Mouse (Mus musculus): Measurements from ENCODE around the gene Apoc2. TPM values are rescaled to one million over a fixed set of nuclear protein-coding genes. Genes with fewer than 3 reads are reported as not detected.
A peak's percentile ranks its signal among the peaks of the same experiment; 100 is the strongest.

Gene Apoc2
- polyA plus RNA-seq, 1 experiment from 2014 or later: 2.7 TPM

GRCm38 (mm10) chr7:19671511-19671910 lies 6.2 kb downstream of the Apoc2 start:
- Histone ChIP-seq H3K9me3 (no peaks in the 10 kb centered on the region), H3K4me3 (no peak overlapping the region), H3K4me1 (peaks cover 5% of the 10 kb centered on the region), H3K4me2 (no peak overlapping the region), H3K9ac (no peak overlapping the region), H3K27ac (no peak overlapping the region), H3K36me3 (no peaks in the 10 kb centered on the region), H3K27me3 (no peaks in the 10 kb centered on the region)
- no peak for ATAC-seq (ENCODE audit: insufficient number of reproducible peaks, low FRiP score, low TSS enrichment, low read depth)
- WGBS: 52% methylated on average over 10 of the region's 10 CpGs

- Histone ChIP-seq H3K27ac (peak overlapping the region; percentile 79), H3K4me1 (peaks cover 12% of the 10 kb centered on the region), H3K27me3 (no peaks in the 10 kb centered on the region), H3K4me3 (peak overlapping the region; percentile 8; the same call in 1 of the 2 replicates), H3K4me2 (peak overlapping the region; percentile 33), H3K36me3 (no peaks in the 10 kb centered on the region), H3K9ac (no peak overlapping the region), H3K9me3 (no peaks in the 10 kb centered on the region)
- 5% methylated on average over 10 of the region's 10 CpGs for WGBS
- ATAC-seq (ENCODE audit: insufficient number of reproducible peaks, low FRiP score, low TSS enrichment, low read depth): peak; percentile 72
Observed at GRCm38 (mm10) chr7:19668947-19669721, 8.6 kb downstream of the Apoc2 start.

- H3K27me3 ChIP-seq: no peaks in the 10 kb centered on the region
- no peak for ATAC-seq (ENCODE audit: insufficient number of reproducible peaks, low FRiP score, low TSS enrichment, low read depth)
- 76% methylated on average over 2 of the region's 2 CpGs for WGBS
- no peak overlapping the region for H3K4me2 ChIP-seq
- peaks cover 20% of the 10 kb centered on the region for H3K4me1 ChIP-seq
- no peak overlapping the region for H3K9ac ChIP-seq
- no peak overlapping the region for H3K27ac ChIP-seq
- H3K4me3 ChIP-seq: no peak overlapping the region
- H3K9me3 ChIP-seq: no peaks in the 10 kb centered on the region
- H3K36me3 ChIP-seq: peaks cover 2% of the 10 kb centered on the region; the same call in 1 of the 2 replicates
Observed at GRCm38 (mm10) chr7:19667434-19667833, 10.3 kb downstream of the Apoc2 start.

GRCm38 (mm10) chr7:19666750-19667149 lies 11.0 kb downstream of the Apoc2 start:
- Histone ChIP-seq H3K4me3 (no peak overlapping the region), H3K36me3 (peaks cover 9% of the 10 kb centered on the region), H3K4me1 (peaks cover 25% of the 10 kb centered on the region), H3K9me3 (no peaks in the 10 kb centered on the region), H3K4me2 (no peak overlapping the region), H3K27ac (no peak overlapping the region), H3K27me3 (no peaks in the 10 kb centered on the region), H3K9ac (no peak overlapping the region)
- no peak for ATAC-seq (ENCODE audit: insufficient number of reproducible peaks, low FRiP score, low TSS enrichment, low read depth)
- WGBS: 58% methylated on average over 3 of the region's 3 CpGs

GRCm38 (mm10) chr7:19664955-19665841 lies 12.5 kb downstream of the Apoc2 start, which contains the start of gene Clptm1:
TSS of gene Clptm1 (minus strand) at chr7:19665033.
- peaks cover 11% of the 10 kb centered on the region for H3K36me3 ChIP-seq
- H3K4me2 ChIP-seq: peak within 1 kb of the TSS; percentile 88
- H3K9me3 ChIP-seq: no peaks in the 10 kb centered on the region
- peak within 1 kb of the TSS; percentile 96 for H3K27ac ChIP-seq
- ATAC-seq (ENCODE audit: insufficient number of reproducible peaks, low FRiP score, low TSS enrichment, low read depth): peak; percentile 85
- peak within 1 kb of the TSS; percentile 100 for H3K4me3 ChIP-seq
- peaks cover 25% of the 10 kb centered on the region for H3K4me1 ChIP-seq
- H3K9ac ChIP-seq: peak within 1 kb of the TSS; percentile 100
- WGBS: under 1% methylated on average over 52 of the region's 63 CpGs
- H3K27me3 ChIP-seq: no peaks in the 10 kb centered on the region

GRCm38 (mm10) chr7:19664455-19664954 lies 13.2 kb downstream of the Apoc2 start:
- Histone ChIP-seq H3K36me3 (peaks cover 16% of the 10 kb centered on the region), H3K4me3 (peak overlapping the region; percentile 100), H3K9ac (peak overlapping the region; percentile 100), H3K4me1 (peaks cover 25% of the 10 kb centered on the region), H3K9me3 (no peaks in the 10 kb centered on the region), H3K4me2 (peak overlapping the region; percentile 88), H3K27me3 (no peaks in the 10 kb centered on the region), H3K27ac (peak overlapping the region; percentile 69)
- ATAC-seq (ENCODE audit: insufficient number of reproducible peaks, low FRiP score, low TSS enrichment, low read depth): peak; percentile 24
- WGBS: under 1% methylated on average over 36 of the region's 37 CpGs

GRCm38 (mm10) chr7:19663940-19664339 lies 13.8 kb downstream of the Apoc2 start:
- no peak overlapping the region for H3K27ac ChIP-seq
- WGBS: 16% methylated on average over 8 of the region's 8 CpGs
- peaks cover 21% of the 10 kb centered on the region for H3K36me3 ChIP-seq
- peaks cover 20% of the 10 kb centered on the region for H3K4me1 ChIP-seq
- ATAC-seq (ENCODE audit: insufficient number of reproducible peaks, low FRiP score, low TSS enrichment, low read depth): no peak
- H3K9ac ChIP-seq: peak overlapping the region; percentile 100
- H3K4me2 ChIP-seq: peak overlapping the region; percentile 88
- no peaks in the 10 kb centered on the region for H3K9me3 ChIP-seq
- peak overlapping the region; percentile 100 for H3K4me3 ChIP-seq
- H3K27me3 ChIP-seq: no peaks in the 10 kb centered on the region

GRCm38 (mm10) chr7:19652614-19653013 lies 25.1 kb downstream of the Apoc2 start:
- 94% methylated on average over 2 of the region's 2 CpGs for WGBS
- H3K9me3 ChIP-seq: no peaks in the 10 kb centered on the region
- no peak overlapping the region for H3K4me2 ChIP-seq
- H3K4me3 ChIP-seq: no peak overlapping the region
- peaks cover 67% of the 10 kb centered on the region for H3K36me3 ChIP-seq
- no peaks in the 10 kb centered on the region for H3K4me1 ChIP-seq
- ATAC-seq (ENCODE audit: insufficient number of reproducible peaks, low FRiP score, low TSS enrichment, low read depth): no peak
- no peaks in the 10 kb centered on the region for H3K27me3 ChIP-seq
- H3K27ac ChIP-seq: no peak overlapping the region
- H3K9ac ChIP-seq: no peak overlapping the region

- Histone ChIP-seq H3K4me3 (no peak overlapping the region), H3K36me3 (peaks cover 70% of the 10 kb centered on the region), H3K9ac (no peak overlapping the region), H3K27me3 (no peaks in the 10 kb centered on the region), H3K4me1 (no peaks in the 10 kb centered on the region), H3K9me3 (no peaks in the 10 kb centered on the region), H3K27ac (no peak overlapping the region), H3K4me2 (no peak overlapping the region)
- ATAC-seq (ENCODE audit: insufficient number of reproducible peaks, low FRiP score, low TSS enrichment, low read depth): no peak
- WGBS: 87% methylated on average over 6 of the region's 6 CpGs
Observed at GRCm38 (mm10) chr7:19651063-19651786, 26.5 kb downstream of the Apoc2 start.

- Histone ChIP-seq H3K27me3 (no peaks in the 10 kb centered on the region), H3K36me3 (peaks cover 96% of the 10 kb centered on the region), H3K4me2 (no peak overlapping the region), H3K4me1 (no peaks in the 10 kb centered on the region), H3K27ac (no peak overlapping the region), H3K9ac (no peak overlapping the region), H3K9me3 (no peaks in the 10 kb centered on the region), H3K4me3 (no peak overlapping the region)
- WGBS: 91% methylated on average over 4 of the region's 4 CpGs
- ATAC-seq (ENCODE audit: insufficient number of reproducible peaks, low FRiP score, low TSS enrichment, low read depth): no peak
Observed at GRCm38 (mm10) chr7:19641223-19641622, 36.5 kb downstream of the Apoc2 start.

- WGBS: 85% methylated on average over 11 of the region's 11 CpGs
- no peak overlapping the region for H3K4me2 ChIP-seq
Observed at GRCm38 (mm10) chr7:19635074-19635827, 42.5 kb downstream of the Apoc2 start.

More at GRCm38 (mm10) chr7:19635074-19635827, 42.5 kb downstream of the Apoc2 start:
- ATAC-seq (ENCODE audit: insufficient number of reproducible peaks, low FRiP score, low TSS enrichment, low read depth): no peak
- Histone ChIP-seq H3K36me3 (peaks cover 85% of the 10 kb centered on the region), H3K27me3 (no peaks in the 10 kb centered on the region), H3K4me1 (no peaks in the 10 kb centered on the region), H3K27ac (no peak overlapping the region), H3K4me3 (no peak overlapping the region), H3K9me3 (no peaks in the 10 kb centered on the region), H3K9ac (no peak overlapping the region)

All from limb, embryonic 15.5 days (tissue).